Mouse (Mus musculus) liver, postnatal 0 days (tissue): Measurements from ENCODE around the gene Gramd4.

Experiments used
- CTCF ChIP-seq: sonication (generic); IDR thresholded peaks from 2 replicates; pipeline ENCODE4 v1.5.1; 2016; ENCODE audit warnings: antibody characterized with exemption, low read depth
- EP300 ChIP-seq: IDR thresholded peaks from 2 replicates; pipeline ENCODE4 v1.6.1; 2016; ENCODE audit warnings: antibody characterized with exemption, low read depth, mild to moderate bottlenecking

DNA sequence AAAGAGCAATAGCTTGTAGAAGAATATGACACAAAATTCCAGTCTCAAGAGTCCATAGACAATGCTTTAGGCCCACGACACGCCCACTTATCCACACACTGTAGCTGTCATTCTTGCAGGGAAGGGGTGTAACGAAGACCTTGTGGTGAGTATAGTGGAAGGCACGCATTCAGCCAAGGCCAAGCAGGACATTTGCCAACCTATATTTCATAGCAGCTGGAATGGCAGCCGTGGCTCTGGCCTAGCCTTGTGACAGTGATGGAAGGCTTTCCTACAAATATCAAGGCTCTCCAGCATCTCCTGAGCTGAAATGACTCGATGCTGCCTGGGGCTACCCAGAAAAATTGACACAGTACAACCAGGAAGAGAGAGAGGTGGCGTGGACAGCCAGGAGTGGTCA is 87.6 kb downstream of the Gramd4 start:
- no peak for TF ChIP-seq CTCF
- no peak for TF ChIP-seq EP300
